Mouse (Mus musculus) v-Abl transformed pro-B cells (cell line): ENCODE measurements around the gene Ano8.
"Not testable (repeated sequence)": the region's sequence is repeated elsewhere in the genome, so short reads cannot be mapped to it uniquely, and the experiment has no call there.

Experiments
- in situ Hi-C, 2 experiments: fragments of 400-800 bp; cut with MboI; formaldehyde crosslinking; loops; one replicate each; pipeline ENCODE4 v1.15.1; 2025; ENCODE audit not compliant: unreplicated experiment in 2 of 2

The Ano8 gene

GRCm38 (mm10) chr8:71485142-71486135 is at the start of gene Ano8:
Gene Ano8, minus strand, starts transcription at chr8:71485963.
- in situ Hi-C loops: no loop called here

- in situ Hi-C loops: no loop called here
Measured at GRCm38 (mm10) chr8:71534263-71534810, 48.6 kb upstream of the Ano8 start.

- in situ Hi-C loops: not testable (repeated sequence)
Measured at GRCm38 (mm10) chr8:71530735-71531467, 45.1 kb upstream of the Ano8 start.

GRCm38 (mm10) chr8:71528362-71529073 is 42.8 kb upstream of the Ano8 start:
- in situ Hi-C loops: no loop called here

- in situ Hi-C loops: no loop called here
Measured at GRCm38 (mm10) chr8:71527162-71527870, 41.6 kb upstream of the Ano8 start.

- in situ Hi-C loops: no loop called here
Measured at GRCm38 (mm10) chr8:71526272-71526671, 40.5 kb upstream of the Ano8 start.

- in situ Hi-C loops: no loop called here
Measured at GRCm38 (mm10) chr8:71525226-71526050, 39.7 kb upstream of the Ano8 start, which contains the start of gene Ccdc194. Gene Ccdc194, minus strand, starts transcription at chr8:71525711.

GRCm38 (mm10) chr8:71521634-71522033 is 35.9 kb upstream of the Ano8 start:
- in situ Hi-C loops: loop anchor here (5.0 kb wide), 1 partner anchor 79 kb away; no protein-coding TSS in a partner anchor

GRCm38 (mm10) chr8:71519037-71519825 is 33.5 kb upstream of the Ano8 start:
- in situ Hi-C loops: not testable (repeated sequence)

- in situ Hi-C loops: no loop called here
Measured at GRCm38 (mm10) chr8:71516786-71517185, 31.0 kb upstream of the Ano8 start.

GRCm38 (mm10) chr8:71515043-71515442 is 29.3 kb upstream of the Ano8 start:
- in situ Hi-C loops: no loop called here

GRCm38 (mm10) chr8:71513018-71513754 is 27.4 kb upstream of the Ano8 start:
- in situ Hi-C loops: no loop called here

- in situ Hi-C loops: no loop called here
Measured at GRCm38 (mm10) chr8:71511644-71512043, 25.9 kb upstream of the Ano8 start, which contains the start of gene Plvap. Gene Plvap, minus strand, starts transcription at chr8:71511752.

GRCm38 (mm10) chr8:71509316-71509715 is 23.6 kb upstream of the Ano8 start:
- in situ Hi-C loops: no loop called here

GRCm38 (mm10) chr8:71507589-71508104 is 21.9 kb upstream of the Ano8 start:
- in situ Hi-C loops: no loop called here

- in situ Hi-C loops: no loop called here
Measured at GRCm38 (mm10) chr8:71505979-71506378, 20.2 kb upstream of the Ano8 start.

GRCm38 (mm10) chr8:71505326-71505725 is 19.6 kb upstream of the Ano8 start:
- in situ Hi-C loops: no loop called here
